Mouse (Mus musculus) heart, postnatal 0 days (tissue): Measurements from ENCODE around the gene Rbp1. TPM values are rescaled to one million over a fixed set of nuclear protein-coding genes. Genes with fewer than 3 reads are reported as not detected.
A peak's percentile ranks its signal among the peaks of the same experiment; 100 is the strongest.

Experiments
- ATAC-seq: fragments of 200-750 bp; cut with Nextera tagmentation; 2 replicates; pipeline ENCODE4 v1.8.0; 2017; ENCODE audit warnings: low read depth, moderate number of reproducible peaks, moderate library complexity; ENCODE audit not compliant: insufficient read depth
- DNase-seq: peaks from one replicate; pipeline ENCODE4 v3.0.0-alpha.2; 2016; ENCODE audit warnings: low spot score
- H3K27ac ChIP-seq: fragments of 300-500 bp; sonication (generic); 2 replicates; pipeline ENCODE4 v1.5.1; 2014; ENCODE audit warnings: low read depth, mild to moderate bottlenecking
- H3K27me3 ChIP-seq: fragments of 300-500 bp; sonication (generic); 2 replicates; pipeline ENCODE4 v1.6.1; 2014; ENCODE audit warnings: low read length, mixed read lengths; ENCODE audit not compliant: control insufficient read depth, insufficient read depth
- H3K36me3 ChIP-seq: fragments of 300-500 bp; sonication (generic); replicated peaks from 2 replicates; pipeline ENCODE4 v1.6.1; 2014; ENCODE audit warnings: low read length, mixed read lengths; ENCODE audit not compliant: control insufficient read depth, insufficient read depth
- H3K4me1 ChIP-seq: fragments of 300-500 bp; sonication (generic); 2 replicates; pipeline ENCODE4 v1.6.1; 2014; ENCODE audit warnings: antibody characterized with exemption; ENCODE audit not compliant: control insufficient read depth, insufficient read depth
- H3K4me2 ChIP-seq: fragments of 300-500 bp; sonication (generic); 2 replicates; pipeline ENCODE4 v1.6.1; 2014; ENCODE audit warnings: low read depth, mild to moderate bottlenecking, low read length, moderate library complexity
- H3K4me3 ChIP-seq: fragments of 300-500 bp; sonication (generic); 2 replicates; pipeline ENCODE4 v1.5.1; 2014; ENCODE audit warnings: low read depth, low read length
- H3K9ac ChIP-seq: fragments of 300-500 bp; sonication (generic); replicated peaks from 2 replicates; pipeline ENCODE4 v1.6.1; 2014; ENCODE audit warnings: low read depth, low read length, mixed read lengths
- H3K9me3 ChIP-seq: fragments of 300-500 bp; sonication (generic); replicated peaks from 2 replicates; pipeline ENCODE4 v1.6.1; 2016; ENCODE audit warnings: low read length; ENCODE audit not compliant: control insufficient read depth
- CTCF ChIP-seq: IDR thresholded peaks from 2 replicates; pipeline ENCODE4 v1.5.1; 2016; ENCODE audit warnings: antibody characterized with exemption, control low read depth, low read depth
- EP300 ChIP-seq: IDR thresholded peaks from 2 replicates; pipeline ENCODE4 v1.6.1; 2016; ENCODE audit warnings: antibody characterized with exemption, low read depth
- WGBS: fragments of 180-500 bp; shearing (Covaris S2); extraction: QIAGEN DNeasy Blood & Tissue Kit; methylation state at CpG from one replicate; pipeline ENCODE4 v1.1.7; 2014; 5-methylcytosine and 5-hydroxymethylcytosine counted together
- polyA plus RNA-seq: library from polyadenylated mRNA; unstranded; fragments of >200 nt; fragmentation: Nextera tagmentation; extraction: Ambion mirVana; gene quantifications from 2 replicates; pipeline ENCODE4 v1.2.1, GENCODE M21; 2015
- total RNA-seq: library from RNA; depleted of rRNA; stranded (reverse); fragments of >200 nt; gene quantifications from 2 replicates; pipeline ENCODE4 v1.2.3, GENCODE M21; 2014; ENCODE audit warnings: low replicate concordance

Rbp1 gene
- total and polyA plus RNA-seq, 2 experiments from 2014 or later = 14.2 to 36.9 TPM

DNA sequence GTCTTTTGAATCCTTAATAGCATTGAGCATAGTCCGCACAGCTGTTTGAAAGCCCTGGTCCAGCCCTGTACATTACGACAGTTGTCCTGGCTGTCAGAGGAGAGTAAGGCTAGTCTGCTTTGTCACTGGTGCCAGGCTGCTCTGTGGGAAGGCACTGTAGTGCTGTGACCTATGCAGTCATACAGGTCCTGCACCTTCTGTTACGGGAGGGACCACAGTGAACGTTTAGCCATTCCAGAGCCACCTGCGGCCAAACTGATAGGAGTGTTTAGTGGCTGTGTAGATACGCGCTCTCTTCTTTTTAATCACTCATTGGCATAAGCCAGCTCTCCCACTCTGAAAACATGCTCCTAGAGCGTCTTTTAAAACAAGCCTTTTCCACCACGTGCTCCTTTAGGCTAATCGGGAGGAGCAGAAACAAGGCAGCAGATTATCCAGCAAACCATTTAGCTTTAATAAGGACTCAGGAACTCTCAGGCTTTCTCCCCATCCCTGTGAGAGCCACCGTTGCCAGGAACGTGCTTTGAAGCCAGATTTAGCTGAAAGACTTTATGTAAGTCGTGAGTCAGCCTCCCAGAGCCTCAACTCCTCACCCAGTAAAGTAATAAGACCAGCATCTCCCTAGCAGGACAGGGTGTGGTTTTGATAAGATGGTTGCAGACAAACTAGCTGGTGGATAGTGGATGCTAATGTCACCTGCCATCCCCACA, 22.4 kb upstream of the Rbp1 start:
- Histone ChIP-seq H3K27me3 (no peaks in the 10 kb centered on the region), H3K9ac (no peak overlapping the region), H3K4me2 (no peak overlapping the region), H3K4me1 (no peaks in the 10 kb centered on the region), H3K9me3 (0 out of 2 replicates have a peak, but pooled peaks cover under 1% of the 10 kb centered on the region), H3K4me3 (no peak overlapping the region), H3K27ac (no peak overlapping the region), H3K36me3 (no peaks in the 10 kb centered on the region)
- 75% methylated on average over 13 of the region's 13 CpGs for WGBS
- DNase-seq = no peak
- TF ChIP-seq EP300 (no peak), CTCF (no peak)
- ATAC-seq = no peak

- Histone ChIP-seq H3K9me3 (no peaks in the 10 kb centered on the region), H3K4me2 (no peak overlapping the region), H3K4me3 (no peak overlapping the region), H3K27me3 (no peaks in the 10 kb centered on the region), H3K36me3 (no peaks in the 10 kb centered on the region), H3K27ac (no peak overlapping the region), H3K9ac (no peak overlapping the region), H3K4me1 (no peaks in the 10 kb centered on the region)
- 78% methylated on average over 5 of the region's 5 CpGs for WGBS
- ATAC-seq (no peak), DNase-seq (no peak)
- no peak for TF ChIP-seq EP300
- TF ChIP-seq CTCF = no peak
Observed at GRCm38 (mm10) chr9:98401611-98402010, 21.1 kb upstream of the Rbp1 start.

- Histone ChIP-seq H3K4me1 (no peaks in the 10 kb centered on the region), H3K27me3 (no peaks in the 10 kb centered on the region), H3K36me3 (no peaks in the 10 kb centered on the region), H3K4me2 (no peak overlapping the region), H3K27ac (no peak overlapping the region), H3K4me3 (no peak overlapping the region), H3K9ac (no peak overlapping the region), H3K9me3 (no peaks in the 10 kb centered on the region)
- TF ChIP-seq CTCF = no peak
- no peak for TF ChIP-seq EP300
- 77% methylated on average over 12 of the region's 12 CpGs for WGBS
- DNase-seq (no peak), ATAC-seq (no peak)
Observed at GRCm38 (mm10) chr9:98407771-98408170, 15.0 kb upstream of the Rbp1 start.

- Histone ChIP-seq H3K27ac (no peak overlapping the region), H3K4me3 (no peak overlapping the region), H3K27me3 (no peaks in the 10 kb centered on the region), H3K9me3 (no peaks in the 10 kb centered on the region), H3K9ac (no peak overlapping the region), H3K4me1 (no peaks in the 10 kb centered on the region), H3K4me2 (no peak overlapping the region), H3K36me3 (no peaks in the 10 kb centered on the region)
- WGBS = 31% methylated on average over 3 of the region's 3 CpGs
- TF ChIP-seq EP300 (no peak), CTCF (peak; percentile 90)
- DNase-seq = peak; percentile 47
- ATAC-seq = peak; percentile 36; the same call in 1 of the 2 replicates
Observed at GRCm38 (mm10) chr9:98409137-98409536, 13.6 kb upstream of the Rbp1 start.

GRCm38 (mm10) chr9:98415427-98415826, 7.3 kb upstream of the Rbp1 start:
- no peaks in the 10 kb centered on the region for H3K36me3 ChIP-seq
- H3K9ac ChIP-seq = no peak overlapping the region
- no peaks in the 10 kb centered on the region for H3K4me1 ChIP-seq
- WGBS = 81% methylated on average over 4 of the region's 4 CpGs
- DNase-seq (no peak), ATAC-seq (no peak)
- TF ChIP-seq CTCF = no peak
- TF ChIP-seq EP300 = no peak
- no peaks in the 10 kb centered on the region for H3K27me3 ChIP-seq
- no peak overlapping the region for H3K4me2 ChIP-seq
- no peak overlapping the region for H3K4me3 ChIP-seq
- no peak overlapping the region for H3K27ac ChIP-seq
- no peaks in the 10 kb centered on the region for H3K9me3 ChIP-seq

GRCm38 (mm10) chr9:98417919-98418318, 4.8 kb upstream of the Rbp1 start:
- no peak for TF ChIP-seq EP300
- TF ChIP-seq CTCF = peak; percentile 69
- no peaks in the 10 kb centered on the region for H3K36me3 ChIP-seq
- no peak overlapping the region for H3K27ac ChIP-seq
- H3K4me1 ChIP-seq = no peaks in the 10 kb centered on the region
- peak; percentile 67; the same call in 1 of the 2 replicates for ATAC-seq
- WGBS = 43% methylated on average over 7 of the region's 7 CpGs
- no peak overlapping the region for H3K4me3 ChIP-seq
- no peaks in the 10 kb centered on the region for H3K27me3 ChIP-seq
- no peak overlapping the region for H3K9ac ChIP-seq
- no peak for DNase-seq
- no peaks in the 10 kb centered on the region for H3K9me3 ChIP-seq
- no peak overlapping the region for H3K4me2 ChIP-seq
